In the genomic region with DNA sequence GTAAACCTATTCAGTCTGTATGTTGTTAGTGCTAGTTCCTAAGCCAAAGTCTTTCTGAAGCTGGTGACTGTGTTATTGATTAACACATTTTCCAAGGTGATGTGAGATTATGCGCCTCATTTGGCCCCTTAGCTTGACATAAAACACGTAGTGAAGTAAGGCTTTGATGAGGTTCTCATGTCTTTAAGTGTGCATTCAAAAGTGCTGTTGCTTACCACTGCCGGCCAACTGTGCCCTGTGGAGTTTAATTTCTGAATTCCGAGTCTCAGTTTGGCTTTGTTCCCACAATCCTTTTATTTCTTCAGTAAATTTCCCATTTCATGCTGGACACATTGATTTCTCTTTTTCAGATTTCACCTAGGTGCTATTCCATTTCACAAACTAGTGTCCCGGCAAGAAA, we compare ENCODE assay signal across 24 mouse cellular contexts. TPM values are rescaled to one million over a fixed set of nuclear protein-coding genes. Genes with fewer than 3 reads are reported as not detected.
DNase-seq lines count a peak whose midpoint lies in the region; ATAC-seq and TF ChIP-seq lines count a peak whose summit lies in the region.
"Had no signal": no experiment of that assay in that cellular context is flagged by ENCODE, and none has a peak within 500 bp of the region (broad histone marks: within the 10 kb centered on the region; RNA-seq: fewer than 3 reads in every experiment).

No protein-coding gene starts in this region.

- H3K27me3 ChIP-seq in forebrain, embryonic 14.5 days (replicated peaks; ENCODE audit: control insufficient read depth, insufficient read depth, low read length) = no peaks in the 10 kb centered on the region
- H3K27me3 ChIP-seq in forebrain, embryonic 13.5 days = no peaks in the 10 kb centered on the region
- H3K27me3 ChIP-seq: CH12.LX; embryonic facial prominence, embryonic 12.5 days; Patski had no signal

- H3K4me2 ChIP-seq in forebrain, embryonic 14.5 days (ENCODE audit: low read length) = no peak overlapping the region
- H3K4me2 ChIP-seq in forebrain, embryonic 13.5 days = no peak overlapping the region
- H3K4me2 ChIP-seq: embryonic facial prominence, embryonic 12.5 days had no signal

- H3K4me3 ChIP-seq in forebrain, embryonic 14.5 days (ENCODE audit: low read depth, low read length) = no peak overlapping the region
- H3K4me3 ChIP-seq in forebrain, embryonic 13.5 days = no peak overlapping the region
- H3K4me3 ChIP-seq in layer of hippocampus, adult 2 months = no peak overlapping the region
- H3K4me3 ChIP-seq: embryonic facial prominence, embryonic 10.5 days; embryonic facial prominence, embryonic 12.5 days had no signal

- no peak for TF ChIP-seq CTCF in layer of hippocampus, adult 2 months (conservative IDR thresholded peaks at IDR 0.05)

- 34% methylated on average over 5 of the region's 5 CpGs for WGBS in forebrain, embryonic 14.5 days
- WGBS in forebrain, embryonic 13.5 days = 45% methylated on average over 5 of the region's 5 CpGs

- peak; percentile 56; the same call in 1 of the 2 replicates for ATAC-seq in forebrain, embryonic 14.5 days
- no peak for ATAC-seq in forebrain, embryonic 13.5 days
- ATAC-seq: activated CD4-positive, CD25-positive, alpha-beta regulatory T cell, adult 4 months; CD4-positive, CD25-positive, alpha-beta regulatory T cell, adult 4 months; forebrain, postnatal 0 days; Patski had no signal

- no peak overlapping the region for H3K9ac ChIP-seq in forebrain, embryonic 14.5 days (ENCODE audit: low read length)
- no peak overlapping the region for H3K9ac ChIP-seq in forebrain, embryonic 13.5 days
- H3K9ac ChIP-seq: embryonic facial prominence, embryonic 12.5 days; forebrain, postnatal 0 days had no signal

- H3K9me3 ChIP-seq in forebrain, embryonic 14.5 days (replicated peaks; ENCODE audit: control insufficient read depth, low read length) = no peaks in the 10 kb centered on the region
- H3K9me3 ChIP-seq in forebrain, embryonic 13.5 days (replicated peaks) = no peaks in the 10 kb centered on the region
- H3K9me3 ChIP-seq: embryonic facial prominence, embryonic 10.5 days; embryonic facial prominence, embryonic 12.5 days; G1E had no signal

- H3K27ac ChIP-seq in forebrain, embryonic 14.5 days (ENCODE audit: low read depth, low read length) = no peak overlapping the region
- no peak overlapping the region for H3K27ac ChIP-seq in forebrain, embryonic 13.5 days
- H3K27ac ChIP-seq in layer of hippocampus, adult 2 months = 0 out of 2 replicates have a peak overlapping the region, but pooled peaks have one; percentile 28
- H3K27ac ChIP-seq: embryonic facial prominence, embryonic 10.5 days; embryonic facial prominence, embryonic 12.5 days had no signal

- no peaks in the 10 kb centered on the region for H3K4me1 ChIP-seq in forebrain, embryonic 14.5 days (ENCODE audit: control insufficient read depth, insufficient read depth, low read length)
- peaks cover 11% of the 10 kb centered on the region; the same call in 1 of the 2 replicates for H3K4me1 ChIP-seq in forebrain, embryonic 13.5 days
- H3K4me1 ChIP-seq: embryonic facial prominence, embryonic 10.5 days; embryonic facial prominence, embryonic 12.5 days had no signal

- no peaks in the 10 kb centered on the region for H3K36me3 ChIP-seq in forebrain, embryonic 14.5 days (ENCODE audit: control insufficient read depth, insufficient read depth, low read length)
- H3K36me3 ChIP-seq in forebrain, embryonic 13.5 days (ENCODE audit: poor library complexity, severe bottlenecking) = no peaks in the 10 kb centered on the region
- H3K36me3 ChIP-seq: embryonic facial prominence, embryonic 10.5 days; embryonic facial prominence, embryonic 12.5 days; G1E had no signal

- peak; percentile 42 for DNase-seq in forebrain, embryonic 14.5 days (ENCODE audit: low spot score)
- peak; percentile 45 for DNase-seq in heart, adult 11 months
- no peak for DNase-seq in heart, adult 8-10 months (ENCODE audit: low spot score)
- no peak for DNase-seq in layer of hippocampus, adult 2 months (ENCODE audit: low spot score in 2 of 2)
- DNase-seq in layer of hippocampus, postnatal 36 days = no peak
- no peak for DNase-seq in urinary bladder, postnatal 10 days (ENCODE audit: low spot score)
- DNase-seq: adrenal gland, adult 8-10 months; adrenal gland, postnatal 14 days; adrenal gland, postnatal 36 days; B cell, adult 2 months; cerebellum, adult 11 months; cerebellum, adult 18-20 months; cerebellum, adult 8-10 months; cerebellum, postnatal 10 days; cerebellum, postnatal 25 days; forebrain, postnatal 0 days had no signal

RNA-seq across cellular contexts. Expression of a gene that starts 5.2 kb away (rescaled TPM):
- polyA plus RNA-seq in forebrain, embryonic 14.5 days (2014; fragmentation: Nextera tagmentation; extraction: Ambion mirVana) = 2.5 and 2.8 TPM in 2 replicates
- polyA plus RNA-seq in forebrain, embryonic 13.5 days (2015; fragmentation: Nextera tagmentation; extraction: Ambion mirVana) = 3.3 and 4.0 TPM in 2 replicates
- total RNA-seq in heart, adult 8-10 months (2022) = 10 to 100 TPM; 14.9 to 20.3 (median 16.1) TPM
- total RNA-seq in layer of hippocampus, adult 2 months (2021) = 10 to 100 TPM; 18.3 to 23.4 TPM
- total RNA-seq in layer of hippocampus, postnatal 36 days (2021) = 10 to 100 TPM; 15.7 to 16.5 TPM
- polyA plus RNA-seq: activated CD4-positive, CD25-positive, alpha-beta regulatory T cell, adult 4 months; CD4-positive, CD25-positive, alpha-beta regulatory T cell, adult 4 months had no signal

RNA-seq across cellular contexts. Expression of a gene that starts 26.6 kb away (rescaled TPM):
- polyA plus RNA-seq in forebrain, embryonic 14.5 days (2014; fragmentation: Nextera tagmentation; extraction: Ambion mirVana) = 1.2 and 1.3 TPM in 2 replicates
- polyA plus RNA-seq in forebrain, embryonic 13.5 days (2015; fragmentation: Nextera tagmentation; extraction: Ambion mirVana) = 0.79 and 2.4 TPM in 2 replicates
- 10 to 100 TPM in 3 of 4 experiments, 1 to 10 TPM in 1; 10.0 to 15.6 (median 15.2) TPM for total RNA-seq in heart, adult 8-10 months (2022)
- 1 to 10 TPM; 4.8 to 5.8 TPM for total RNA-seq in layer of hippocampus, adult 2 months (2021)
- 1 to 10 TPM; 5.1 to 7.0 TPM for total RNA-seq in layer of hippocampus, postnatal 36 days (2021)
- polyA plus RNA-seq: CD4-positive, CD25-positive, alpha-beta regulatory T cell, adult 4 months had no signal

Comparison
In these comparisons a context has a peak if more than half of its experiments do, and no peak if none do; other contexts are left out.
1. DNase-seq: peak in forebrain, embryonic 14.5 days (single experiment) and heart, adult 11 months (single experiment); none in heart, adult 8-10 months (single experiment), layer of hippocampus, adult 2 months (0 of 2), layer of hippocampus, postnatal 36 days (0 of 2) and urinary bladder, postnatal 10 days (single experiment).